Mouse (Mus musculus): ENCODE data around the gene Psg17. TPM values are rescaled to one million over a fixed set of nuclear protein-coding genes. Genes with fewer than 3 reads are reported as not detected.

The Psg17 gene
- total RNA-seq, 2 experiments from 2014 or later, result not detected

Other genes starting within 250 kb of the Psg17 start
- gene Psg23, start 205.1 kb downstream of the Psg17 start, total RNA-seq (2014; fragmentation: Nextera tagmentation), result not detected in 2 replicates
- not detected in 2 replicates for gene Psg23, start 205.1 kb downstream of the Psg17 start, total RNA-seq (2017)
- gene Psg21, start 164.9 kb downstream of the Psg17 start, total RNA-seq (2014; fragmentation: Nextera tagmentation), result not detected in 2 replicates
- gene Psg21, start 164.9 kb downstream of the Psg17 start, total RNA-seq (2017), result not detected in 2 replicates
- gene Psg20, start 135.4 kb downstream of the Psg17 start, total RNA-seq (2014; fragmentation: Nextera tagmentation), result not detected in 2 replicates
- not detected in 2 replicates for gene Psg20, start 135.4 kb downstream of the Psg17 start, total RNA-seq (2017)
- not detected in 2 replicates for gene Psg22, start 103.5 kb downstream of the Psg17 start, total RNA-seq (2014; fragmentation: Nextera tagmentation)
- gene Psg22, start 103.5 kb downstream of the Psg17 start, total RNA-seq (2017), result not detected in 2 replicates
- not detected in 2 replicates for gene Psg19, start 23.1 kb downstream of the Psg17 start, total RNA-seq (2014; fragmentation: Nextera tagmentation)
- not detected in 2 replicates for gene Psg19, start 23.1 kb downstream of the Psg17 start, total RNA-seq (2017)
- 0.34 TPM in 1 of 2 replicates, not detected in the other for gene Mill2, start 18.4 kb upstream of the Psg17 start, total RNA-seq (2014; fragmentation: Nextera tagmentation)
- gene Mill2, start 18.4 kb upstream of the Psg17 start, total RNA-seq (2017), result 0.04 TPM in 1 of 2 replicates, not detected in the other
- gene Pglyrp1, start 49.7 kb upstream of the Psg17 start, total RNA-seq (2014; fragmentation: Nextera tagmentation), result 112 and 117 TPM in 2 replicates
- 17.6 and 21.2 TPM in 2 replicates for gene Pglyrp1, start 49.7 kb upstream of the Psg17 start, total RNA-seq (2017)
- gene Ccdc61, start 88.8 kb upstream of the Psg17 start, total RNA-seq (2014; fragmentation: Nextera tagmentation), result 34.6 and 45.4 TPM in 2 replicates
- gene Ccdc61, start 88.8 kb upstream of the Psg17 start, total RNA-seq (2017), result 11.4 and 12.1 TPM in 2 replicates
- not detected in 2 replicates for gene Nova2, start 104.3 kb upstream of the Psg17 start, total RNA-seq (2014; fragmentation: Nextera tagmentation)
- gene Nova2, start 104.3 kb upstream of the Psg17 start, total RNA-seq (2017), result not detected in 2 replicates
- not detected in 2 replicates for gene Nanos2, start 165.8 kb upstream of the Psg17 start, total RNA-seq (2014; fragmentation: Nextera tagmentation)
- not detected in 2 replicates for gene Nanos2, start 165.8 kb upstream of the Psg17 start, total RNA-seq (2017)
- gene Mypop, start 169.6 kb upstream of the Psg17 start, total RNA-seq (2014; fragmentation: Nextera tagmentation), result not detected in 2 replicates
- 0.82 TPM in 1 of 2 replicates, not detected in the other for gene Mypop, start 169.6 kb upstream of the Psg17 start, total RNA-seq (2017)
- 14.5 and 24.3 TPM in 2 replicates for gene Irf2bp1, start 182.4 kb upstream of the Psg17 start, total RNA-seq (2014; fragmentation: Nextera tagmentation)
- 8.4 and 17.5 TPM in 2 replicates for gene Irf2bp1, start 182.4 kb upstream of the Psg17 start, total RNA-seq (2017)
- gene Foxa3, start 201.9 kb upstream of the Psg17 start, total RNA-seq (2014; fragmentation: Nextera tagmentation), result not detected in 2 replicates
- gene Foxa3, start 201.9 kb upstream of the Psg17 start, total RNA-seq (2017), result not detected in 2 replicates
- 79.9 and 98.6 TPM in 2 replicates for gene Sympk, start 202.8 kb upstream of the Psg17 start, total RNA-seq (2014; fragmentation: Nextera tagmentation)
- 38.5 and 46.7 TPM in 2 replicates for gene Sympk, start 202.8 kb upstream of the Psg17 start, total RNA-seq (2017)
- not detected in 2 replicates for gene Rsph6a, start 233.1 kb upstream of the Psg17 start, total RNA-seq (2014; fragmentation: Nextera tagmentation)
- not detected in 2 replicates for gene Rsph6a, start 233.1 kb upstream of the Psg17 start, total RNA-seq (2017)

Data from granulocyte monocyte progenitor cell, adult 5-6 weeks (primary cell).